Mouse (Mus musculus) E14TG2a.4 (cell line): ENCODE results near the gene Hpd.

Experiments
- CTCF ChIP-seq: conservative IDR thresholded peaks from 2 replicates; pipeline ENCODE4 v1.5.1; 2014; ENCODE audit warnings: low read length
- NANOG ChIP-seq: IDR thresholded peaks from 2 replicates; pipeline ENCODE4 v1.6.1; 2014; ENCODE audit warnings: borderline replicate concordance, low read length, mixed read lengths
- POU5F1 ChIP-seq: IDR thresholded peaks from 2 replicates; pipeline ENCODE4 v1.6.1; 2014; ENCODE audit warnings: low read length, borderline replicate concordance

DNA sequence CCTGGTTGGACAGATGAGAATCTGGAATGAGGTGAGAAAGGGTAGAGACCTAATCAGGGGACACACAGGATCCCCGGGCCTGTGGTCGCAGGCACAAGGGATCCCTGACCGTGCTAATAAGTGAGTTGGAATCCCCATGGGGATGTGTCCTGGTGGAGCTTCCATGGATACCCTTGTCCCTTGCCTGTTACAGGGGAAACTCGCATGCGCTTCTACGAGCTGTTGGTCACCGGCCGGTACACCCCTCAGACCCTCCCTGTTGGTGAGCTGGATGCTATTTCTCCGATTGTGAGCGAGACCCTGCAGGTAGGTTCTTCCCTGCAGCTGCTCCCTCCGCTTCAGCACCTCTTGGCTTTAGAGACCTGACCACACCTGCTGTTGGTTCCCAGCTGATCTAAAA is 36.2 kb downstream of the Hpd start:
- TF ChIP-seq CTCF (no peak), NANOG (no peak), POU5F1 (no peak)
